Mouse (Mus musculus) T-helper 2 cell (primary cell): Measurements from ENCODE around the gene Lrrc4b.

ENCODE experiments used
- in situ Hi-C: fragments of 300-600 bp; cut with MboI, MseI; formaldehyde crosslinking; loops from one replicate; pipeline ENCODE4 v1.15.1; 2025; ENCODE audit warnings: high pct_unique_total_duplicates

The Lrrc4b gene

GRCm38 (mm10) chr7:44484841-44485571 is 56.2 kb downstream of the Lrrc4b start:
- in situ Hi-C loops, result no loop called here

- in situ Hi-C loops, result no loop called here
These were observed 56.9 kb downstream of the Lrrc4b start for GRCm38 (mm10) chr7:44485572-44486195.

- in situ Hi-C loops, result no loop called here
These were observed 58.2 kb downstream of the Lrrc4b start for GRCm38 (mm10) chr7:44486927-44487575.

GRCm38 (mm10) chr7:44487936-44488335 is 59.1 kb downstream of the Lrrc4b start:
- in situ Hi-C loops, result no loop called here

GRCm38 (mm10) chr7:44488545-44488944 is 59.7 kb downstream of the Lrrc4b start:
- in situ Hi-C loops, result no loop called here

GRCm38 (mm10) chr7:44490281-44490680 is 61.5 kb downstream of the Lrrc4b start:
- in situ Hi-C loops, result loop anchor here (10.0 kb wide), 1 partner anchor 815 kb away; the partner anchor contains the start of gene Ctu1

GRCm38 (mm10) chr7:44491391-44491790 is 62.6 kb downstream of the Lrrc4b start:
- in situ Hi-C loops, result loop anchor here (10.0 kb wide), 1 partner anchor 817 kb away; the partner anchor contains the start of gene Ctu1

- in situ Hi-C loops, result loop anchor here (10.0 kb wide), 1 partner anchor 817 kb away; the partner anchor contains the start of gene Ctu1
These were observed 63.5 kb downstream of the Lrrc4b start for GRCm38 (mm10) chr7:44492166-44492826.

- in situ Hi-C loops, result loop anchor here (5.0 to 10.0 kb wide), 2 partner anchors 58 to 820 kb away; partner anchors contain the start of genes Ctu1 and Nr1h2
These were observed 65.9 kb downstream of the Lrrc4b start for GRCm38 (mm10) chr7:44494681-44495080.

- in situ Hi-C loops, result loop anchor here (5.0 to 10.0 kb wide), 2 partner anchors 57 to 820 kb away; partner anchors contain the start of genes Ctu1 and Nr1h2
These were observed 66.3 kb downstream of the Lrrc4b start for GRCm38 (mm10) chr7:44495086-44495485.

- in situ Hi-C loops, result loop anchor here (5.0 to 10.0 kb wide), 2 partner anchors 56 to 821 kb away; partner anchors contain the start of genes Ctu1 and Nr1h2
These were observed 67.4 kb downstream of the Lrrc4b start, which contains the start of the genes Emc10 and Fam71e1 for GRCm38 (mm10) chr7:44495992-44496770. Gene Emc10, minus strand, starts transcription at chr7:44496529. Gene Fam71e1, plus strand, starts transcription at chr7:44496581.

- in situ Hi-C loops, result loop anchor here (5.0 to 10.0 kb wide), 2 partner anchors 56 to 822 kb away; partner anchors contain the start of genes Ctu1 and Nr1h2
These were observed 67.9 kb downstream of the Lrrc4b start for GRCm38 (mm10) chr7:44496771-44497109.

GRCm38 (mm10) chr7:44497361-44498055 is 68.7 kb downstream of the Lrrc4b start:
- in situ Hi-C loops, result loop anchor here (5.0 to 10.0 kb wide), 2 partner anchors 55 to 823 kb away; partner anchors contain the start of genes Ctu1 and Nr1h2

- in situ Hi-C loops, result loop anchor here (5.0 to 10.0 kb wide), 2 partner anchors 53 to 824 kb away; partner anchors contain the start of genes Ctu1 and Nr1h2
These were observed 70.1 kb downstream of the Lrrc4b start for GRCm38 (mm10) chr7:44498922-44499321.

- in situ Hi-C loops, result loop anchor here (5.0 kb wide), 1 partner anchor 33 kb away; the partner anchor contains the start of genes Aspdh and Josd2
These were observed 71.2 kb downstream of the Lrrc4b start for GRCm38 (mm10) chr7:44500046-44500445.

- in situ Hi-C loops, result loop anchor here (5.0 kb wide), 1 partner anchor 34 kb away; the partner anchor contains the start of genes Aspdh and Josd2
These were observed 72.8 kb downstream of the Lrrc4b start for GRCm38 (mm10) chr7:44501563-44502115.

GRCm38 (mm10) chr7:44507491-44507890 is 78.7 kb downstream of the Lrrc4b start:
- in situ Hi-C loops, result no loop called here
